Mouse (Mus musculus): ENCODE measurements around the gene Zfp868. TPM values are rescaled to one million over a fixed set of nuclear protein-coding genes. Genes with fewer than 3 reads are reported as not detected.
"Not testable (repeated sequence)": the region's sequence is repeated elsewhere in the genome, so short reads cannot be mapped to it uniquely, and the experiment has no call there.

Zfp868 gene
- total and polyA plus RNA-seq, 3 experiments, result 2.2 to 7.3 (median 5.5) TPM

- intact Hi-C loops (cut with DNase I), result no loop called here
- Histone ChIP-seq H3K27ac (no peak overlapping the region), H3K27me3 (ENCODE audit: control insufficient read depth, insufficient read depth, low read length) (no peaks in the 10 kb centered on the region), H3K79me2 (replicated peaks; ENCODE audit: control insufficient read depth, insufficient read depth, low read length) (peaks cover 1% of the 10 kb centered on the region), H3K4me3 (no peak overlapping the region), H3K36me3 (ENCODE audit: control insufficient read depth, insufficient read depth, low read length) (no peaks in the 10 kb centered on the region; the same call in 1 of the 2 replicates), H3K4me1 (ENCODE audit: control insufficient read depth, insufficient read depth, low read length) (no peaks in the 10 kb centered on the region), H3K9ac (ENCODE audit: low read depth, low read length) (no peak overlapping the region)
- WGBS, result 79% methylated on average over 1 of the region's 1 CpGs
- TF ChIP-seq CTCF (IDR thresholded peaks at IDR 0.05) (no peak), EP300 (IDR thresholded peaks at IDR 0.05; ENCODE audit: insufficient read depth, low read depth, low read length) (no peak), POLR2A (IDR thresholded peaks at IDR 0.05; ENCODE audit: insufficient read depth, low read depth, low read length) (no peak)
- no peak for DNase-seq
These were observed 7.3 kb downstream of the Zfp868 start for GRCm38 (mm10) chr8:69618078-69618477.

GRCm38 (mm10) chr8:69614687-69615086, 10.7 kb downstream of the Zfp868 start:
- Histone ChIP-seq H3K9ac (ENCODE audit: low read depth, low read length) (no peak overlapping the region), H3K27me3 (ENCODE audit: control insufficient read depth, insufficient read depth, low read length) (no peaks in the 10 kb centered on the region), H3K79me2 (replicated peaks; ENCODE audit: control insufficient read depth, insufficient read depth, low read length) (peaks cover 1% of the 10 kb centered on the region), H3K4me1 (ENCODE audit: control insufficient read depth, insufficient read depth, low read length) (no peaks in the 10 kb centered on the region), H3K4me3 (no peak overlapping the region), H3K27ac (no peak overlapping the region), H3K36me3 (ENCODE audit: control insufficient read depth, insufficient read depth, low read length) (peaks cover 6% of the 10 kb centered on the region)
- 59% methylated on average over 2 of the region's 2 CpGs for WGBS
- DNase-seq, result no peak
- intact Hi-C loops (cut with DNase I), result no loop called here
- TF ChIP-seq EP300 (IDR thresholded peaks at IDR 0.05; ENCODE audit: insufficient read depth, low read depth, low read length) (no peak), POLR2A (IDR thresholded peaks at IDR 0.05; ENCODE audit: insufficient read depth, low read depth, low read length) (no peak), CTCF (IDR thresholded peaks at IDR 0.05) (peak; percentile 50)

- H3K4me1 ChIP-seq (ENCODE audit: control insufficient read depth, insufficient read depth, low read length); H3K36me3 ChIP-seq (ENCODE audit: control insufficient read depth, insufficient read depth, low read length); H3K4me3 ChIP-seq; H3K27ac ChIP-seq; H3K79me2 ChIP-seq (replicated peaks; ENCODE audit: control insufficient read depth, insufficient read depth, low read length); H3K9ac ChIP-seq (ENCODE audit: low read depth, low read length); intact Hi-C loops (cut with DNase I); H3K27me3 ChIP-seq (ENCODE audit: control insufficient read depth, insufficient read depth, low read length); DNase-seq: not testable (repeated sequence)
- WGBS, result 79% methylated on average over 3 of the region's 3 CpGs
These were observed 27.8 kb downstream of the Zfp868 start for GRCm38 (mm10) chr8:69597598-69597997.

- 3% methylated on average over 54 of the region's 54 CpGs for WGBS
- DNase-seq, result peak; percentile 20 to 62
- no peak overlapping the region for H3K27ac ChIP-seq
These were observed 40.6 kb downstream of the Zfp868 start for GRCm38 (mm10) chr8:69584611-69585202.

GRCm38 (mm10) chr8:69584201-69584600, 41.1 kb downstream of the Zfp868 start:
- H3K79me2 ChIP-seq (replicated peaks; ENCODE audit: control insufficient read depth, insufficient read depth, low read length); H3K27ac ChIP-seq; H3K27me3 ChIP-seq (ENCODE audit: control insufficient read depth, insufficient read depth, low read length); DNase-seq; H3K4me1 ChIP-seq (ENCODE audit: control insufficient read depth, insufficient read depth, low read length); H3K36me3 ChIP-seq (ENCODE audit: control insufficient read depth, insufficient read depth, low read length); intact Hi-C loops (cut with DNase I): not testable (repeated sequence)
- H3K9ac ChIP-seq (ENCODE audit: low read depth, low read length), result peak overlapping the region; percentile 70
- peak overlapping the region; percentile 33; the same call in 1 of the 2 replicates for H3K4me3 ChIP-seq
- 32% methylated on average over 7 of the region's 7 CpGs for WGBS

More at GRCm38 (mm10) chr8:69584611-69585202, 40.6 kb downstream of the Zfp868 start:
- Histone ChIP-seq H3K36me3 (ENCODE audit: control insufficient read depth, insufficient read depth, low read length) (no peaks in the 10 kb centered on the region), H3K27me3 (ENCODE audit: control insufficient read depth, insufficient read depth, low read length) (no peaks in the 10 kb centered on the region), H3K79me2 (replicated peaks; ENCODE audit: control insufficient read depth, insufficient read depth, low read length) (no peaks in the 10 kb centered on the region), H3K4me3 (peak overlapping the region; percentile 33), H3K9ac (ENCODE audit: low read depth, low read length) (peak overlapping the region; percentile 70), H3K4me1 (ENCODE audit: control insufficient read depth, insufficient read depth, low read length) (no peaks in the 10 kb centered on the region)
- intact Hi-C loops (cut with DNase I), result no loop called here
- no peak for TF ChIP-seq POLR2A (IDR thresholded peaks at IDR 0.05; ENCODE audit: insufficient read depth, low read depth, low read length)
- TF ChIP-seq EP300 (IDR thresholded peaks at IDR 0.05; ENCODE audit: insufficient read depth, low read depth, low read length), result no peak
- no peak for TF ChIP-seq CTCF (IDR thresholded peaks at IDR 0.05)

Other genes starting within 250 kb of the Zfp868 start
- gene Gm9495, start 172.0 kb downstream of the Zfp868 start, total RNA-seq (2021), result under 1 TPM in 1 of 2 experiments, not detected in 1; 0.09 TPM
- 0.06 and 0.10 TPM in 2 replicates for gene Gm9495, start 172.0 kb downstream of the Zfp868 start, polyA plus RNA-seq (2012; rRNA removed)
- not detected for gene Gm7697, start 102.6 kb downstream of the Zfp868 start, total RNA-seq (2021)
- not detected in 2 replicates for gene Gm7697, start 102.6 kb downstream of the Zfp868 start, polyA plus RNA-seq (2012; rRNA removed)
- 1 to 10 TPM; 1.1 to 1.3 TPM for gene Zfp964, start 28.9 kb upstream of the Zfp868 start, total RNA-seq (2021)
- 0.62 and 1.2 TPM in 2 replicates for gene Zfp964, start 28.9 kb upstream of the Zfp868 start, polyA plus RNA-seq (2012; rRNA removed)
- 10 to 100 TPM; 14.6 to 15.7 TPM for gene Zfp869, start 85.2 kb upstream of the Zfp868 start, total RNA-seq (2021)
- gene Zfp869, start 85.2 kb upstream of the Zfp868 start, polyA plus RNA-seq (2012; rRNA removed), result 3.0 and 6.1 TPM in 2 replicates
- gene Zfp963, start 124.4 kb upstream of the Zfp868 start, total RNA-seq (2021), result 1 to 10 TPM; 2.5 to 2.7 TPM
- 1.7 and 3.8 TPM in 2 replicates for gene Zfp963, start 124.4 kb upstream of the Zfp868 start, polyA plus RNA-seq (2012; rRNA removed)
- gene Gm20422, start 149.3 kb upstream of the Zfp868 start, total RNA-seq (2021), result 1 to 10 TPM in 1 of 2 experiments, under 1 TPM in 1; 0.47 to 2.1 TPM
- gene Gm20422, start 149.3 kb upstream of the Zfp868 start, polyA plus RNA-seq (2012; rRNA removed), result 0.64 TPM in 1 of 2 replicates, not detected in the other
- gene Atp13a1, start 165.6 kb upstream of the Zfp868 start, total RNA-seq (2021), result 10 to 100 TPM; 12.9 to 14.7 TPM
- 25.7 and 26.5 TPM in 2 replicates for gene Atp13a1, start 165.6 kb upstream of the Zfp868 start, polyA plus RNA-seq (2012; rRNA removed)
- gene Zfp866, start 165.6 kb upstream of the Zfp868 start, total RNA-seq (2021), result 10 to 100 TPM; 15.6 to 16.1 TPM
- gene Zfp866, start 165.6 kb upstream of the Zfp868 start, polyA plus RNA-seq (2012; rRNA removed), result 8.5 and 16.0 TPM in 2 replicates
- gene Gmip, start 183.1 kb upstream of the Zfp868 start, total RNA-seq (2021), result 1 to 10 TPM; 4.6 to 4.8 TPM
- gene Gmip, start 183.1 kb upstream of the Zfp868 start, polyA plus RNA-seq (2012; rRNA removed), result 6.6 and 10.9 TPM in 2 replicates
- gene Lpar2, start 196.9 kb upstream of the Zfp868 start, total RNA-seq (2021), result under 1 TPM; 0.18 to 0.25 TPM
- 0.32 and 0.53 TPM in 2 replicates for gene Lpar2, start 196.9 kb upstream of the Zfp868 start, polyA plus RNA-seq (2012; rRNA removed)
- under 1 TPM; 0.23 to 0.37 TPM for gene Pbx4, start 206.9 kb upstream of the Zfp868 start, total RNA-seq (2021)
- 0.61 and 0.68 TPM in 2 replicates for gene Pbx4, start 206.9 kb upstream of the Zfp868 start, polyA plus RNA-seq (2012; rRNA removed)

All from heart, adult 2 months (tissue).